Mouse (Mus musculus): ENCODE results near the gene Atxn1l. TPM values are rescaled to one million over a fixed set of nuclear protein-coding genes. Genes with fewer than 3 reads are reported as not detected.

The Atxn1l gene
- total RNA-seq, 2 experiments from 2014 or later: 34.7 to 36.7 TPM

DNA sequence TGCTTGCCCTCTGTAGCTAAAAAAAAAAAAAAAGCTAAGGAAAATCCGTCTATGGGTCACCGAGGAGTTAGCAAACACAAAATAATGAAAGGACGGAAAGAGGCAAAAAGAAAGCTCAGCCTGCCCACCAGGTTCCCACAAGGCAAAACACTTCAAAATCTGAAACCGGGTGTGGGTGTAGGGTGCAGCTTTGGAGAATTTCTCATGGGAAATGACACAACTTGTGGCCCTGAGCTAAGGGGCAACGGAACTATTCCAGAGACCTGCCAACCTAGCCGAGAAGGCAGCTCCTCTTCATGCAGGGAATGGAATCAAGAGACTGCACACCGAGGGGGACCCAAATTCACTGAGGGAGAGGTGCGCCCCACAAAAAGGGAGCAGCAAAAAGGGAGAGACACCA lies 720 bp downstream of the Atxn1l start:
- DNase-seq: peak in 1 of 2 experiments; percentile 19
- intact Hi-C loops (cut with DNase I): no loop called here

DNA sequence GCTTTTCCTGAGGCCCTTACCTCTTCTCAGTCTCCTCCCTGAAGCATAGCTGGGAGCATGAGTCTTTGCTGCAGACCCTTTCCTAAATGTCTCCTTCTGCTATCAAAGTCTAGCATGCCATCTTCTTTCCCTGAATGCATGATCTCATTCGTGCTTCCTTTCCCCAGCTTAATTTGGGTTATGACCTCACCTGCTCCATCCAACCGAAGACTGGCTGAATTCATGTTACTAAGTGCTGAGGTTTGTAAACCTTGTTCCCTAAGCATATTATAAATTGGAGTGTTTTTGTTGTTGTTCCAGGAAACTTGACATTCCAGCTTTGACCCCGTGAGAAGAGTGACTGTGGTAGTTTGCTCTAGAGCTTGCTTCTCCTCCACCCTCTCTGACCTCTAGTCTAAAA lies 3.5 kb downstream of the Atxn1l start:
- no peak for DNase-seq
- intact Hi-C loops (cut with DNase I): no loop called here

DNA sequence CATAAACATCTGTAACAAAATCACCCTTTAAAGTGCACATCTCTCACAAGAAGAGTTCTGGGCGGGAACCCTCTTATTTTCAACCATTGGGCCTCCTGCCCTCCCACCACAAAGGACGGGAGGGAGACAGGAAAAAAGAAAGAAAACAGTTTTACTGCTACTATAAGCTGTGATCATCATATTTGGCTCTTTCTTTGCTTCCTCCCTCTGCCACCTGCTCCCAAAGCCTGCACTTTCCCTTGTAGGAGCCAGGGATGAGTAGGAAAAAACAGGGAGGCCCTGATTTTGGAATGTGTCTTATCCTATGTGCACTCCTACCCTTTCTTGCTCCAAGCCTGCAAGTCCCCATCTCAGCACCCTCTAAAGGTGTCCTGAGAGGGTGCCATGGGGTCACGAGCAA lies 6.5 kb downstream of the Atxn1l start:
- intact Hi-C loops (cut with DNase I): no loop called here
- no peak for DNase-seq

DNA sequence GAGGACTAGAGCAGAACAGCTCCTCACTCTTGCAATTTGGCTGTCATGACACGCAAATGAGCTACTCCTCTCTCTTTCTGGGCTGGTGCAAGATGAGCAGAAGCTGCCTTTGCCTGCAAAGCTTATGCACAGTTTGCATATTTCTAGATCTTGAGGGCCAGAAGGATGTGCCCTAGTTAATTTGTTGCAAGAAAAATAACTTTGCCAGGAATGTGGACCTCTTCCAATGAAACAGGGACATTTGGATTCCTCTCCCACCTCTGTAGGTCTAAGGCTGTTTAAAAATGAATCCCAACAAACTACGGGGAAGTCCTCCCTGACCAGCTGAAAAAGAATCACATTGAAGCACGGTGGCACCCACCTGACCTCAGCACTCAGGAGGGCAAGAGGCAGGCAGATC lies 12.4 kb downstream of the Atxn1l start:
- no peak for DNase-seq
- intact Hi-C loops (cut with DNase I): no loop called here

DNA sequence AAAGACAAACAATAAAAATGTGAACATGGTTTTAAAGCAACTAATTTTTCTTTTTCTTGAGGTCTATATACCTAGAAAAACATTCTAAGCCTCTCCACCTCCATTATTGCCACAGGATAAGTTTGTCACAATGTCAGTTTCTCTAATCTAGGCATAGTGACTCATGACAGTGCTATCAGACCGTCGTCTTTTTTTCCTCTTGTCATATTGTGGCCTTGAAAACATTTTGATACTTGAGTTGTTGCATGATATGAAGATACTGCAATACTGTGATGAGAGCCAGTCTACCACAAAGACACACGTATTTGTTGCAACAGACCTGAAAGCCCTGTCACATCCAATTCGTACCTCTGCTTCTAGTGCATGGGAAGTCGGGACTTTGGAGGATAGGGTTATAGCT lies 22.6 kb downstream of the Atxn1l start:
- no peak for DNase-seq
- intact Hi-C loops (cut with DNase I): no loop called here

DNA sequence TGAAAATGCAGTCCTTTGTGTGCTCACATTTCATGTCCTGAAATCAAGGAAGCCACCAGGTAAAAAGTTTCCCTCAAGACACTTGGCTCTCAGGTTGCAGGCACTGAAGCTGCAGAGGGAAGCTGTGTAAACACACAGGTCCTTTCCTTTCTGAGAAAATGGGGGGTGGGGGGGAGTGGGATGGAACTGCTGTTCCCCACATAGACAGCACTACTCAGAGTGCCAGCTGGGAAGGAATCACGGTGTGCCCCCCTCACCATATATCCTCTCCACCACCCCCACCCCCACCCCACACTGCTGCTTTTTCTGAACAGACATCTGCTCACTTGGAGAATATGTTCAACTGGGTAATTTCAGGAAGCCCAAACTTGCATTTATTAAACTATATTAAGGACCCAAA lies 25.0 kb downstream of the Atxn1l start:
- intact Hi-C loops (cut with DNase I): no loop called here
- no peak for DNase-seq

DNA sequence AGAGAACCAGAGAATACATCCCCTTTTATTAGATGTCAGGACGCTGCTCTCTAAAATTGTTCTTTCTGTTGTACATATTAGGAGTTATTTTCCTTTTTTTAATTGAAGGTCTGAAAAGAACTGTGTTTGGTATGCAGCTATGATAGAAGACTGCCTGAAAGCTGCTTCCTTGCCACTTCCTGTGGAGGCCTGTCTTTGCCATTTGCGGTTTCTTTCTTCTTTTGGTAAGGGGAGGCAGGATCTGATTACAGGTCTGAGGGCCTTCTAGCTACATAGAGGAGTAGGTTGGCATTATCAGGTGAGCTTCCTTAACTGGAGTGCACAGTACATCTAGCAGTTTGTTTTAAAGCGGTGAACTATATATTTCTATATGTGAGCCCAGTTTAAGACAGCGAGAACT lies 29.6 kb downstream of the Atxn1l start:
- DNase-seq: no peak

DNA sequence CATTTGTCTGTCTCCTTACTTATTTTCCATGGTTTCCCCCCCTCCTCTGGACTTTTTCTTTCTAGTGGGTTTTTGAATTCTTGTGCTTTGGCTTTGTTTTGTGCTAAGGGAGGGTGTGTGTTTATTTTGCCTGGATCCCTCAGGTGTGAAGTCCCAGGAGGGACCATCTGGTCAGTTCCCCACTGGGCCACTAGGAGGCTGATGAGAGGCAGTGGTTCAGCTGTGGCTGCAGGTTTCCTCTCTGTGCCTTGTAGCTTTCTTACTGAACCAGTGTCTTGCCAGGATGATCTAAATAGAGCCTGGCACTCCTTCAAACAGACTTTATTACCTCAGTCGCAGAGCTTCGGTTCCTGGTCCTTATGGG lies 30.7 kb downstream of the Atxn1l start:
- intact Hi-C loops (cut with DNase I): loop anchor here (5.0 kb wide), 2 partner anchors 100 to 210 kb away; partner anchors contain the start of gene Dhodh
- peak; percentile 76 to 85 for DNase-seq

More for the DNA sequence above, 29.6 kb downstream of the Atxn1l start:
- intact Hi-C loops (cut with DNase I): loop anchor here (5.0 kb wide), 2 partner anchors 101 to 209 kb away; partner anchors contain the start of gene Dhodh

DNA sequence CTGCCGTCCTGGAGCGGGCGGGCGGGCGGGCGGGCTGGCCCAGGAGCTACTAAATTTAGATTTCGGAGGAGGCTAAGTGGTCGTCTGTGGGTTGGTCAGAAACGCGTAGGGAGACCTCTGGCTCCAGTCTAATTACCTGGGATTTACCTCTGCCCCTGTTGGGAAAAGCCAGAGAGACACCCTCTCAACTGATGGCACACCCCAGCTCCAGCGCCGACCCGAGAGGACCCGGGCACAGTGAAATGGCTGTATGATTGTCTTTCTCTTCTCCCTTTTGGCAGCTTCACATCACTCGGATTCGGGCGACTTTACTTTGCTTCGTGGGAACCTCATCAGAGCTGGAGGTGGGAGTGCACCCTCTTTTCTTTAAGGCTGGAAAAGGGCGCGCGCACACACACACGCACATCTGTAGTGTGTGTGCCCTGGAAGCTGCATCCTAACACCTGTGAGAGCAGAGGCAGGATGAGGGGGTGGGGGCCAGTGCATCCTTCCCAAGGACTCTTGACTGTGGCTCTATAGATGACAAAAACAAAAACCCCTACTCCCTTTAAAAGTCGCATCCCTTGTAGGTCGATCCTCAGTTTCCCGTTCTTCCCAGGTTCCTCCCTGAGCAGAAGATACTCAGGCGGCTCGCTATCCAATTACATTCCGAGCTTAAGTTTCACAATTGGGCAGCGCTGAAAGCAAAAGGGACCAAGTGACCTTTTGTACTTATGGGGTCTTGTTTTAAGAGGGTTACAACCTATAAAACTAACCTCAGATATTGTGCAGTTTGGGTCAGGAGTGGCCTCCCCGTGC lies 31.3 kb downstream of the Atxn1l start:
- DNase-seq: peak in 1 of 2 experiments; percentile 39
- intact Hi-C loops (cut with DNase I): loop anchor here (5.0 kb wide), 2 partner anchors 99 to 211 kb away; partner anchors contain the start of gene Dhodh

DNA sequence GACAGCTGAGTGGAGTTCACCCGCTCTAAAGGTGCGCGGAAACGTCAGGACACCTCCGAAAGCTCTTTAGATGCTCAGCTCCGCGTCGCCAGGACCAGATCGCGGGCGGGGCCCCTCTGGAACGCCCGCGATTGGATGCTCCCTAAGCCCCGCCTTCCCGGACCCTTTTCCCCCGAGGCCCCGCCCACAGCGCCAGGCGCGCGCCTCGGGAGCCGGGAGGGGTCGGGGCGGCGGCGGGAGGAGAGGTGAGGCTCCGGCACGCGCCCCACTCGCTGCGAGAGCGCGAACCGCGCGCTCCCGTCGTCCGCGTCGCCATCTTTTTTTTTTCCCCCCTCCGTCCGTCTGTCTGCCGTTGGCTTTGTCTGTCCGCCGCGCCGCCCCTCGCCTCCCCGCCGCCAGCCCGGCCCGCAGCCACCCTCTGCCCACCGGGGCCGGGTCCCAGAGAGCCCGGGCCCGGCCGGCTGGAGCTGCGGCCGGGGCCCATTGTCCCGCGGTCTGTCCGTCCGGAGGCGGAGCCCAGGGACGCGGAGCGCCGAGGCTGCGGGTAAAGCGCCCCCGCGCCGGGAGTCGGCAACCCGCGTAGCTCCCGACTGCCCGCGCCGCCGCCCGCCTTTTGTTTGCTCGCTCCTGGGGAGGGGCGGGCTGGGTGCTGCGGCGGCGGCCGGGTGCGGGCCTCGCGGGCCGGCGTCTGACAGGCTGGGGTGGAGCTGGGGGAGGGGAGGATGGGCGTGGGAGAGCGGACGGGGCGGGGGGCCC lies 32.0 kb downstream of the Atxn1l start, which contains the start of gene Zfp821:
Zfp821 (plus strand) TSS at position 227 of the 756 bp plus-strand sequence.
- DNase-seq: peak; percentile 92 to 94
- intact Hi-C loops (cut with DNase I): loop anchor here (5.0 kb wide), 2 partner anchors 98 to 212 kb away; partner anchors contain the start of gene Dhodh

DNA sequence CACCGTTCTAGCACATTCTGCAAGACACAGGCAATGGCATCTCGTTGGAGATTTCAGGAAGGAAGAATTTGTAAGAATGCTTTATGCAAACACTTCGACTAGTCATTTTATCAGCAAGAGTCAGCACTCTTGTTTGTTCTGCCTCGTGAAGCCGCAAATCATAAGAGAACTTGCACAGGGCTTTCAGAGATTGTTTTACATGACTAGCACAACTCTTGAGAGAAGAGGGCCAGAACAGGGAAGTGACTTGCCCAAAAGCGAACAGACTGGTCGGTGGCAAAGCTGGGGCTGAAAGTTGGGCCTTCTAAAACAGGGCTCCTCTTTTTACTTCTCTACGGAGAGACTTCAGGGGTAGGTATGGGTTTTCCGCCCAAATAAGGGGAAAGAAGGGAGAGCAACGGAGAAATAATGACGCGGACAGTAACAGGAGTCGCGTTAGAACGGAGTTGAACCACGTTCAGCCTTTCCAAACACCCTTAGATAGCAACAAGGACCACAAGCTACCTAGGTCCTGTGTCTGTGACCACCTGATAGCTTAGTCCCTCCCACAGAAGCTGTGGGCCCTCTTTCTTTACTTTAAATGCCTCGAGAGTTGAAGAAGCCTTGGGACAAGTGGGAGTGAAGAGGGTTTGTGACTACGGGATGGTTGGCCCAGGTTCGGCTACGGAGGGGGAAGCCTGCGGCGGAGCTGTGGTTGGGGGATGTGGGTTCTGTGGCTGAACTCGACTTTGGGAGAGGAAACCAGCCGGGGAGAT lies 32.8 kb downstream of the Atxn1l start:
- DNase-seq: no peak
- intact Hi-C loops (cut with DNase I): loop anchor here (5.0 kb wide), 2 partner anchors 97 to 213 kb away; partner anchors contain the start of gene Dhodh

DNA sequence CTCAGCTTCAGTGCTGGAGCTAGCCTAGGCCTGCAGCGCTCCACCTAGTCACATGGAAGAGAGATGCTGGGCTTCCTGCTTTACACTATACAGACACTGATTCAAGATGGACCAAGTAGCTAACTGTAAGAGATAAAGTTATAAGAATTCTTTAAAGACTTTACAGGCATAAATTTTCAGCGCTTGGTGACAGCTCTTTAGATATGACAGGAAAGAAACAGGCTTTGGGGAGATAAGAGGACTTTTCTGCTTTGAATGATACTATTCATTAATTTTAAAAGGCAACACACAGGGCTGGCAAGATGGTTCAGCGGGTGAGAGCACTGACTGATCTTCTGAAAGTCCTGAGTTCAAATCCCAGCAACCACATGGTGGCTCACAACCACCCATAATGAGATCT lies 39.1 kb downstream of the Atxn1l start:
- intact Hi-C loops (cut with DNase I): no loop called here
- no peak for DNase-seq

DNA sequence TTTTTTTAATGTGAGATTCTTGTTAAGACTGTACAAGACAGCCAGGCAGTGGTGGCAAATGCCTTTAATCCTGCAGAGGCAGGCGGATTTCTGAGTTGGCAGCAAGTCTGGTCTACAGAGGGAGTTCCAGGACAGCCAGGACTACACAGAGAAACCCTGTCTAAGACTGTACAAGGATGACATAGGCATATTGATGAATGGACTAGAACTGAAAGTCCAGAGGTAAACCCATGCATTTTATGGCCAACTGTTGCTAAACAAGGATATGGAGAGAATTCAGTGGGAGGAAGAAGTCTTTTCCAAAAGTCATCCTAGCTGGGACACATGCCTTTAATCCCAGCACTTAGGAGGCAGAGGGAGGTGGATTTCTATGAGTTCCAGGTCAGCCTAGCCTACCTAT lies 39.8 kb downstream of the Atxn1l start:
- no peak for DNase-seq
- intact Hi-C loops (cut with DNase I): no loop called here

DNA sequence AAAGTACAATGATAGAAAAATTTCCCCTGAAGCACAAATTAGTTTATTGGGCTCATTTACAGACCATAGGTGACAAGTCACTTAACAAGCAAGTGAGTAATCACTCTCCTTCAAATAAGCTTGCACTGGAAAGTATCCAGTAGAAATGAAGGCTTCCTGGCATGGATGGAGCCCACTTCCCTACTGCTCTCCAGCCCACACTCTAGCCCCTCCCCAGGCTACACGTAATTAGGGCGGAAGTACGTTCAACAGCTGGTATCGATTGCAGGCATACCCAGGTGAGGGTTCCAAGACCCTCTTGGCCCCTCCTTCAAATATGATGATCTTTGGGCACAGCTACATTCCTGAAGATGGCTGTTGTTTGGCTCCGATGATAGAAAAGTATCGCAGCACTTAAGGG lies 43.4 kb downstream of the Atxn1l start:
- DNase-seq: no peak
- intact Hi-C loops (cut with DNase I): loop anchor here (5.0 kb wide), 2 partner anchors 83 to 87 kb away; partner anchors contain the start of genes Ap1g1 and Dhodh

DNA sequence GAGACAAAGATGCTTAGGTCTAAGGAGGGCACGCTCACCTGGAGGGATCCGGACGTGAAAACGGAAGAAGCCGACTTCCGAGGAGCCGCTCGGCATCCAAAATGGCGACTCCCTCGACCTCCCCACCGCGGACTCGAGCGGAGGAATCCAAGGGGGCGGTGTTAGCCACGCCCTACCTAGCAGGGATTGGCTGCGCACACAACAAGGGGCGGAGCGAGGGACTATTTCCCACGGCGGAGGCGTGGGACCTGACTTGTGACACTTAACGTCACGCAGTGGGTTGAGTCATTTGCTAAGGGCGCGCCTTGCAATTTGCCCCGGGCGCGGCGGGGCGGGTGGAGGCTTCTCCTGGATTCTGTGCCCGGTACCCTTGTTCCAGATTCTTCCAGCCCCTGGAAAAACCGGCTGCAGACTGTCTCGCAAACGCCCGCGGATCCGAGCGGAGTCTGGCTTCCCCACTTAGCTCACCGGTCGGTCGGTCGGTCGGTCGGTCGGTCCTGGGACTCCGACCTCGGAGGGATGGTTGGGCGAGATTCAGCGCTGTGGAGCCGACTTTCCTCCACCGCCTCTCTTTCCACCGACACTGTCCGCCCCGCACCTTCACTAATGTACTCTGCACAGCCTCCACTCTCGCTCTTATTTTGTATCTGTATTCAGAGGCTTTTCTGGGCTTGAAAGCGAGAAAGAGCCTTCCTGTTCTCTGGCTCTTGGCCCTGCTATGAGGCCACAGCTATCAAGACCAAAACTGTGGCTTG lies 44.2 kb downstream of the Atxn1l start, which contains the start of gene Ist1:
Ist1 (minus strand) TSS at position 115 of the 755 bp plus-strand sequence.
- intact Hi-C loops (cut with DNase I): loop anchor here (5.0 kb wide), 2 partner anchors 84 to 86 kb away; partner anchors contain the start of genes Ap1g1 and Dhodh
- peak; percentile 98 to 99 for DNase-seq

DNA sequence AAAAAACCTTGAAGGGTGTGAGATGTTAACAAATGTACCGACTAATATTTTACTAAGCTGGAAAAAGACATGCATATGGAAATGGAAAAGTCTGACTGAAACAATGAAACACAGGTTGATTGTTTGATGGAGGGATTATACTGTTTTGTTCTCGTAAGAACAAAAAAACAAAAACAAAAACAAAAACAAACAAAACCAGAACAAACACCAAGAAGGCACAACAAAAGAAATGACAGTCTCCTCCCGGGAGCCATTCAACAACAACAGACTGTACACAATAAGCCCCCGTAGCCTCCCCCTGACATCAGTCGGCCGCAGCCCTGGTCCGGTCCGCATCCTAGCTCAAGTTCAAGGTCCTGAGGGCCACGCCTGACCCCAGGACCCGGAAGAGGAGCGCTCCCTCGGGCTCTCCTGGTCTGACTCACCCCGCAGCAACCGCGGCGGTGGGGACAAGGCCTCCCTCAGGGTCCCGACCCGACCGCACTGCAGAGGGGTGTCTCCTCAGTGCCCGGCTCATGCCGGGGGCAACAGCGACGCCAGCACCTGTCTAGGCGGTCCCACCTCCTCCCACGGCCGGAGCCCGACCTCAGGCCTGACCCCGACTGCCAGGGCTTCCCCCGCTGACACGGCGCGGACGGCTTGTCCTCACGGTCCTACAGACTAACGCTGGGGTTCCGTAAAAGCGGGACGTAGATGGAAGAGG lies 44.9 kb downstream of the Atxn1l start:
- intact Hi-C loops (cut with DNase I): loop anchor here (5.0 kb wide), 2 partner anchors 85 kb away; partner anchors contain the start of genes Ap1g1 and Dhodh
- no peak for DNase-seq

DNA sequence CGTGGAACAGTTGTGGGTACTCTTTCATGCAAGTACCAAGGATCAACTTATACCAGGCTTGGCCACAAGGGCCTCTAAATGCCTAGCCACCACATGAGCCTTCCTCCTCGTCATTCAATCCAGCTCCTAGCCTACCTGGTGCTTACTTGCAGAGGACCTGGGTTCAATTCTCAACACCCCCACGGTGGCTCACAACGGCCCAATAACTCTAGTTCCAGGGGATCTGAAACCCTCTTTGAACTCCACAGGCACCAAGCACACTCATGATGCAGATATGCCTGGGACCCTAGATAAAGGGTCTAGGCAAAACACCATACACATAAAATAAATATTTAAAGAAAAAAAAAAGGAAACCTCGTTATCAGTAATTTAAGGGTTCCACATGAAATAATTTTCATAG lies 45.8 kb downstream of the Atxn1l start:
- intact Hi-C loops (cut with DNase I): loop anchor here (5.0 kb wide), 2 partner anchors 84 to 86 kb away; partner anchors contain the start of genes Ap1g1 and Dhodh
- no peak for DNase-seq

DNA sequence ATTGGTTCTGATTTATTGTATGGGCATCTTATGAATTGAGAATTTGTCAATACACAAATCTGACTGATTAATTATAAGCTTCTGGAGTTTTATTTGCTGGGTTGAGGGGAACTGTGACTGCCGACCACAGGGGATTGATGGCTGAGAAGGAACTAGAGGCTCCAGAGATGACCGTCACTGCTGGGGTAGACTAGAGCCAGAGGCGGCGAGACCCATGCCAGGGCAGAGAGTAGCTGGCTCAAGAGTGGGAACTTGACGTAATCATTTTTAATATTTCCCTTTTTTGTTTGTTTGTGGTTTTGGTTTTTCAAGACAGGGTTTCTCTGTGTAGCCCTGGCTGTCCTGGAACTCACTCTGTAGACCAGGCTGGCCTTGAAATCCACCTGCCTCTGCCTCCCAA lies 50.3 kb downstream of the Atxn1l start:
- intact Hi-C loops (cut with DNase I): no loop called here
- no peak for DNase-seq

DNA sequence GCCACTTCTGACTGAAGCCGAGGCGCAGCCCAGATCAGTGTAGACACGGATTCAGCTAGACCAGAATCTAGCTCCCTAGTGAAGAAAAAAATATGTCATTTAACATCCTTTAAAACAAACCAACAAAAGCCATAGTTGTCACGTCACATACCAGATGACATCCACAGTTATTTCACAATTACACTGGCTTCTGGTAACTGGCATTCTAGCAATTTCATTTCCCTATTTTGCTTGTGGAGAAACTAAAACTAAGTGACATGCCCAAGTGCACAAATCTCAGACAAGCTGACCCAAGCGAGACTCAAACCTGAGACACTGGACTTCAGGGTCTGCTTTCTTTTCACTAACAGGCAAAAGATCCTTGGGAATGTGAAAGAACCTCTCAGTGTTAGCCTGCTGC lies 55.4 kb downstream of the Atxn1l start:
- intact Hi-C loops (cut with DNase I): no loop called here
- DNase-seq: no peak

Data from heart, postnatal 10 days (tissue).